Mouse (Mus musculus) limb, embryonic 12.5 days (tissue): ENCODE data around the gene Kif24. TPM values are rescaled to one million over a fixed set of nuclear protein-coding genes. Genes with fewer than 3 reads are reported as not detected.

Source experiments
- ATAC-seq: fragments of 200-750 bp; cut with Nextera tagmentation; 2 replicates; pipeline ENCODE4 v1.8.0; 2017; ENCODE audit warnings: low read depth, moderate TSS enrichment; ENCODE audit not compliant: insufficient number of reproducible peaks, insufficient read depth, low FRiP score, low TSS enrichment
- H3K27ac ChIP-seq: fragments of 300-500 bp; sonication (generic); 2 replicates; pipeline ENCODE4 v1.5.1; 2016; ENCODE audit warnings: mild to moderate bottlenecking, moderate library complexity
- H3K27me3 ChIP-seq: fragments of 300-500 bp; sonication (generic); 2 replicates; pipeline ENCODE4 v1.6.1; 2016; ENCODE audit warnings: mild to moderate bottlenecking, moderate library complexity
- H3K36me3 ChIP-seq: fragments of 300-500 bp; sonication (generic); 2 replicates; pipeline ENCODE4 v1.6.1; 2016; ENCODE audit warnings: mild to moderate bottlenecking, moderate library complexity
- H3K4me1 ChIP-seq: fragments of 300-500 bp; sonication (generic); replicated peaks from 2 replicates; pipeline ENCODE4 v1.6.1; 2016
- H3K4me2 ChIP-seq: fragments of 300-500 bp; sonication (generic); 2 replicates; pipeline ENCODE4 v1.6.1; 2016; ENCODE audit warnings: mild to moderate bottlenecking, moderate library complexity
- H3K4me3 ChIP-seq: fragments of 300-500 bp; sonication (generic); replicated peaks from 2 replicates; pipeline ENCODE4 v1.5.1; 2016; ENCODE audit warnings: mild to moderate bottlenecking
- H3K9ac ChIP-seq: fragments of 300-500 bp; sonication (generic); replicated peaks from 2 replicates; pipeline ENCODE4 v1.6.1; 2016; ENCODE audit warnings: mild to moderate bottlenecking, moderate library complexity
- H3K9me3 ChIP-seq: fragments of 300-500 bp; sonication (generic); 2 replicates; pipeline ENCODE4 v1.6.1; 2016; ENCODE audit warnings: mild to moderate bottlenecking, moderate library complexity
- WGBS: fragments of 180-500 bp; shearing (Covaris S2); methylation state at CpG from one replicate; pipeline ENCODE4 v1.1.7; 2016; 5-methylcytosine and 5-hydroxymethylcytosine counted together
- polyA plus RNA-seq: library from polyadenylated mRNA; unstranded; fragments of >200 nt; fragmentation: Nextera tagmentation; extraction: Ambion mirVana; gene quantifications from 2 replicates; pipeline ENCODE4 v1.2.1, GENCODE M21; 2016

Gene Kif24
- polyA plus RNA-seq, 1 experiment from 2014 or later, result 11.6 TPM

DNA sequence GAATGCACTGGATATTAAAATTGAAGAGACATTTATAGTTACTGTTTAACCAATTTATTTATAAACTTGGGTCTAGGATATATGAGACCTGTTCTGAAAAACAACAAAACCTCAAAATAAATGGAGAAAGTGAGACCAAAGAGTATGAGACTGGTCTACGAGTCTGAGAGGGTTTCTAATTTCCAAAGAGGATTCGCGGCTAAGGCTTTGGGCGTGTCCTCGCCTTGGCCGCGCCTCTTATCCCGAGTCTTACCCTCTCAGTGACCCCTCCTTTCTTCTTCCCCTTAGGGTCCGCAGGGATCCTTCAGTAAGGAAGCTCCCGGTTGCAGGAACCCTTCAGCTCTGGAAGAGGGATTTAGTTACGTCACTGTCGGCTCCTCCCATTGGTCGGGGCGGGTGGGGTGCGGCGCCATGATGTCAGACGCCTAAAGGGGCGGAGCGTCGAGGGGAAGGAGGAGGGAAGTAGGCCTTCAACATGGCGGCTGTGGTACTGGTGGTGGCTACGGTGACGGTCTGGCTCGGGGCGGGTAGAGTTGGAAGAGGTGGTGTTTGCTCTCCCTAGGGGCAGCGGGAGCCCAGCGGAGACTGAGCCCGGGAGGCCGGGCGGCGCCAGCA lies 116.0 kb downstream of the Kif24 start, which contains the start of gene Ubap1:
TSS of gene Ubap1 (plus strand) at position 413 of the 615 bp plus-strand sequence.
- peak within 1 kb of the TSS; percentile 74 for H3K4me3 ChIP-seq
- H3K4me2 ChIP-seq, result peak within 1 kb of the TSS; percentile 71
- no peaks in the 10 kb centered on the region for H3K27me3 ChIP-seq
- peaks cover 8% of the 10 kb centered on the region; the same call in 1 of the 2 replicates for H3K36me3 ChIP-seq
- no peaks in the 10 kb centered on the region for H3K9me3 ChIP-seq
- under 1% methylated on average over 31 of the region's 31 CpGs for WGBS
- H3K27ac ChIP-seq, result peak within 1 kb of the TSS; percentile 88
- H3K9ac ChIP-seq, result peak within 1 kb of the TSS; percentile 81
- H3K4me1 ChIP-seq, result peaks cover 5% of the 10 kb centered on the region; the same call in 1 of the 2 replicates
- peak; percentile 97 for ATAC-seq

DNA sequence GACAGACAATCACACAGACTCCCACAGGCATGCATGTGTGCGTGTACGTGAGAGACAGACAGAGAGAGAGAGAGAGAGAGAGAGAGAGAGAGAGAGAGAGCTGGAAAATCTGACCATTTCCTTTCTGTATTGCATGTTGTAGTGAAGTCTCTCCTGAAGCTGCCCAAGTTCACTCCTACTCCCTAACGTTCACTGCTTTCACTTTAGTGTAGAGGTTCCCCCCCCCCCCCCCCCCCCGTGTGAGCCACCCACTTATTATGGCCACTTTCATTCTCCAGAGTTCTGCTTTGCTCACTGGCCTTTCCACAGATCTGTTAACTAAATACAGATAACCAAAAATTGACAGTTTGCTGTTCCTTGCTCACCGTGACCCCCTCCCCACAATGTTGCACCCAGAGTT lies 116.8 kb downstream of the Kif24 start:
- Histone ChIP-seq H3K4me1 (peaks cover 5% of the 10 kb centered on the region; the same call in 1 of the 2 replicates), H3K27ac (peak overlapping the region; percentile 12; the same call in 1 of the 2 replicates), H3K9me3 (no peaks in the 10 kb centered on the region), H3K4me2 (peak overlapping the region; percentile 71), H3K4me3 (no peak overlapping the region), H3K27me3 (no peaks in the 10 kb centered on the region), H3K9ac (no peak overlapping the region), H3K36me3 (peaks cover 7% of the 10 kb centered on the region; the same call in 1 of the 2 replicates)
- WGBS, result 57% methylated on average over 5 of the region's 5 CpGs
- no peak for ATAC-seq

DNA sequence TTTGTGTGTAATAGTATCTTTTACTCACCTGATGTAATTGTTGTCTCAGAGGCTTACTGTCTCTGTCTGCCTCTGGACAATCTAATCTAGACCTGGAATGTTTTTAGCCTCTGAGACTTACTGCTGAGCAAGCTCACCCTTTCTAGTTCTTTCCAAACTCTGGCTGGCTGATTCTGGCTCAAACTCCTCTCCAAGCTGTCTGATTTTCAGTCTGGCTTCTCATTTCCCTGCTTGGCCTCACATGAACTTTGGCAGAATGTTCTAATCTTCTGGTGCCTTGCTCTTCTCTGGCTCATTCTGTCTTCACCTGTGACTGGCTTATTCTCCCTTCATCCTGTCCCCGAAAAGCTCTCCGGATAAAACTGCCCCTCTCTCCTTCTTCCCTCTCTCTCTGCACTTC lies 118.7 kb downstream of the Kif24 start:
- Histone ChIP-seq H3K4me2 (no peak overlapping the region), H3K9ac (no peak overlapping the region), H3K36me3 (no peaks in the 10 kb centered on the region), H3K4me1 (peaks cover 5% of the 10 kb centered on the region; the same call in 1 of the 2 replicates), H3K9me3 (no peaks in the 10 kb centered on the region), H3K27ac (no peak overlapping the region), H3K4me3 (no peak overlapping the region), H3K27me3 (no peaks in the 10 kb centered on the region)
- WGBS, result 75% methylated on average over 2 of the region's 2 CpGs
- no peak for ATAC-seq

DNA sequence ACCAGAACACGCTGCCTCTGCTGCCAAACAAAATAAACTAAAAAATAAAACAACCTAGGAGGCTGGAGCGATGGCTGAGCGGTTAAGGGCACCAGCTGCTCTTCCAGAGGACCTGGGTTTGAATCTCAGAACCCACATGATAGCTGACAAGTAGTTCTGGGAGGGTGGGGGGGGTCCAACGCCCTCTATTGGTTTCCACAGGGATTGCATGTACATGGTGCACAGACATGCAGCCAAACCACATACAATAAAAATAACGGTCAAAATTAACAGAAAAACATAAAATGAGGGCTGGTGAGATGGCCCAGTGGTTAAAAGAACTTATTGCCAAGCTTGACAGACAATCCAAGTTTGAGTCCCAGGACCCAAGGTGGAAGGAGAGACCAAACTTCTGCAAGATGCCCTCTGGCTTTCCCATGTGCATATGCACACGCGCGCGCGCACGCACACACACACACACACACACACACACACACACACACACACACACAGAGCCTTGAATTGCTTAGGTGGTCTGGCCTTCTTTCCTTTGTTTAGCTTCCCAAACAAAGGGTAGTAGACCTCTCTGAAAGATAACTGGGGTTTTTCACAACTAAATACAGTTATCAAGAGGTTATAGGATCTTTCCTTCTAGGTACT lies 123.7 kb downstream of the Kif24 start:
- no peaks in the 10 kb centered on the region for H3K36me3 ChIP-seq
- H3K9ac ChIP-seq, result no peak overlapping the region
- H3K9me3 ChIP-seq, result no peaks in the 10 kb centered on the region
- ATAC-seq, result no peak
- no peak overlapping the region for H3K4me3 ChIP-seq
- no peaks in the 10 kb centered on the region for H3K4me1 ChIP-seq
- peaks cover 3% of the 10 kb centered on the region; the same call in 1 of the 2 replicates for H3K27me3 ChIP-seq
- H3K27ac ChIP-seq, result no peak overlapping the region
- no peak overlapping the region for H3K4me2 ChIP-seq
- 81% methylated on average over 11 of the region's 11 CpGs for WGBS

Other genes starting within 250 kb of the Kif24 start
- 69.7 and 74.3 TPM in 2 replicates for gene Ubap2, start 189.7 kb downstream of the Kif24 start, polyA plus RNA-seq
- 52.0 and 57.7 TPM in 2 replicates for gene Dcaf12, start 150.0 kb downstream of the Kif24 start, polyA plus RNA-seq
- gene Ubap1, start 115.9 kb downstream of the Kif24 start, polyA plus RNA-seq, result 55.9 and 58.0 TPM in 2 replicates
- gene Nudt2, start 264 bp upstream of the Kif24 start, polyA plus RNA-seq, result 49.9 and 50.1 TPM in 2 replicates
- gene AI464131, start 38.2 kb upstream of the Kif24 start, polyA plus RNA-seq, result 2.3 and 3.1 TPM in 2 replicates
- gene 1110017D15Rik, start 52.4 kb upstream of the Kif24 start, polyA plus RNA-seq, result 1.5 TPM in 2 replicates
- gene Fam219a, start 104.7 kb upstream of the Kif24 start, polyA plus RNA-seq, result 2.0 and 2.4 TPM in 2 replicates
- 0.35 and 0.48 TPM in 2 replicates for gene Dnaic1, start 104.9 kb upstream of the Kif24 start, polyA plus RNA-seq
- gene Enho, start 175.4 kb upstream of the Kif24 start, polyA plus RNA-seq, result 21.9 and 22.2 TPM in 2 replicates
- 4.7 and 5.5 TPM in 2 replicates for gene Cntfr, start 232.2 kb upstream of the Kif24 start, polyA plus RNA-seq
- 296 and 302 TPM in 2 replicates for gene Il11ra1, start 235.1 kb upstream of the Kif24 start, polyA plus RNA-seq
- gene Rpp25l, start 248.6 kb upstream of the Kif24 start, polyA plus RNA-seq, result 82.9 and 84.6 TPM in 2 replicates